Mouse (Mus musculus) urinary bladder, postnatal 10 days (tissue): ENCODE results near the gene H2-D1.
"Not testable (repeated sequence)": the region's sequence is repeated elsewhere in the genome, so short reads cannot be mapped to it uniquely, and the experiment has no call there.

Experiments
- DNase-seq: peaks from one replicate; pipeline ENCODE4 v3.0.0; 2022; ENCODE audit warnings: low spot score

The H2-D1 gene

GRCm38 (mm10) chr17:35262664-35263522, at the start of gene H2-D1:
Gene H2-D1 (plus strand): TSS chr17:35262730.
- DNase-seq, result peak; percentile 97

- no peak for DNase-seq
Observed at GRCm38 (mm10) chr17:35213071-35213470, 49.5 kb upstream of the H2-D1 start.

GRCm38 (mm10) chr17:35218516-35219193, 43.9 kb upstream of the H2-D1 start:
- no peak for DNase-seq

GRCm38 (mm10) chr17:35219601-35220041, 42.9 kb upstream of the H2-D1 start:
- no peak for DNase-seq

DNA sequence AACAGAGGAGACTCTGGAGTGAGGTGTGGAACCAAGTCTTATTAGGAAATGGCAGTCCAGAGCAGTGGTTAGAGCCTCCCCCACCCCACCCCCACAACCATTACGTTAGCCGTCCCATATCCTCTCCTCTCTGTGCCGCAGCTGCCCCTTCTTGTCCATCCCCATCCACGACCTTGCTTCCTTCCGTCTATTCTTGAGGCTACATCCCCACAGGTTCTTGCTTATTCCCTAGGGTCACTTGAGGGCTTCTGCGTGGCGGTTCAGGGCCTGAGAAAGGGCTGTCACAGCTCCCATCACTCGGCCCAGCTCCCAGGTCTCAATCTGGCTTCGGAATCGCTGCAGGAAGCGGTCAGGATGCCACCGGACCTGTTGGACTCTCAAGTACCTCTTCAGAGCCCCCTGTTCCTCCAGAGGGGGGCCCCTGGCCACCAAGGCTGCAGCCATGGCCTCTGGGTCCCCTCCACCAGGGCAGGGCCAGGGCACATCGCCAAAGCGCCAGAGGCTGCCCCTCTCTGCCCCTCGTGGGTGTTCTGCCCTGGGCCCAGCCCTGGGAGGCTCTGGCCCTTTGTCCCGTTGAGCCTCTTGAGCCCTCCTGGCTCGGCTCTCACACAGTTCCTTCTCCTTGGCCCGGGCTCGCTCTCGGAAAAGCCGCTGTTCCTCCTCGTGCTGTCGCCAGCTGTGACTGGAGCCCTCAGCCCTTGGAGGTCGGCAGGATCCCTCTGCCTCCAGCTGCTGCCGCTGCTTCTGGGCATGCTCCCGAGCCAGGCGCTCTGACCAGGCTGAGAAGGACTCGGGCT, 42.2 kb upstream of the H2-D1 start, which contains the start of gene Gm16181:
TSS of gene Gm16181 (plus strand) at position 679 of the 797 bp plus-strand sequence.
- DNase-seq, result no peak

GRCm38 (mm10) chr17:35222299-35222698, 40.2 kb upstream of the H2-D1 start:
- no peak for DNase-seq

GRCm38 (mm10) chr17:35224641-35225040, 37.9 kb upstream of the H2-D1 start:
- DNase-seq, result no peak

GRCm38 (mm10) chr17:35225456-35225855, 37.1 kb upstream of the H2-D1 start:
- DNase-seq, result no peak

- DNase-seq, result no peak
Observed at GRCm38 (mm10) chr17:35226561-35227046, 35.9 kb upstream of the H2-D1 start.

DNA sequence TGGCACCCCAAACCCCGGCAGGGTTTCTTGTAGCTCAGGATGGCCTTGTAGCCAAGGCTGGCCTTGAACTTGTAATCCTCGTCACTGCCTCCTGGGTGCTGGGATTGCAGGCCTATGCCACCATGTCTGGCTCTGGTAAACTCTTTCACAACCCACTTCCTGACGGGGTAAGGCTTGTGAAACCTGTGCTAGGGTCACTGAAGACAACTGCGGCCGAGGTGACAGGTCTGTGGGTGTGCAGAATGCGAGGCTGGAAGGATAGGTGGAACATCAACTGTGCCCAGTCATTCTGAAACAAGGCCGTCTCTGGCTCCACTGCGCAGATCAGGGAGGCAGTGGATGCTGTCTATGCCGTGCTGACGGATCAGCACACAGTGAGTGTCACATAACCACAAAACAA, 31.5 kb upstream of the H2-D1 start:
- DNase-seq, result no peak

DNA sequence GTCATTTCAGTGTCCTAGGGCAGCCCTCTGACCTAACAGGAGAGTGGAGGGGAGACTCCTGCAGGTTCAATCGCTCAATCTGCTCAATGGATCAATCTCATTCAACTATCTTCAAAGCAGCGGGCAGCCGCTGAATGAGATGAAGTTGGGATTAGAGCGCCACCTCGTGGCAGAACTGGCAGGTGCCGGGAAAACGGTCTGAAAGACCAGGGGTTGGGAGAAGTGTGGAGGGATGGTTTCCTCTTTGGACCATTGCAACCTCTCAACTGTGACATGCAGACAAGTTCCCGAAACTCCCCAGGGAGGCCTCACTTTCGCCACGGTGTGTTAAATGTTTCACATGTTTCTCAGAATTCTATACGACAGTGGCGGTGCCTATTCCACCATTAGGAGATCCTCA, 30.5 kb upstream of the H2-D1 start:
- DNase-seq, result peak; percentile 62

GRCm38 (mm10) chr17:35232659-35233058, 29.9 kb upstream of the H2-D1 start:
- DNase-seq, result no peak

- DNase-seq, result no peak
Observed at GRCm38 (mm10) chr17:35233114-35233980, 29.2 kb upstream of the H2-D1 start, which contains the start of gene Atp6v1g2. Gene Atp6v1g2 (plus strand): TSS chr17:35233660.

DNA sequence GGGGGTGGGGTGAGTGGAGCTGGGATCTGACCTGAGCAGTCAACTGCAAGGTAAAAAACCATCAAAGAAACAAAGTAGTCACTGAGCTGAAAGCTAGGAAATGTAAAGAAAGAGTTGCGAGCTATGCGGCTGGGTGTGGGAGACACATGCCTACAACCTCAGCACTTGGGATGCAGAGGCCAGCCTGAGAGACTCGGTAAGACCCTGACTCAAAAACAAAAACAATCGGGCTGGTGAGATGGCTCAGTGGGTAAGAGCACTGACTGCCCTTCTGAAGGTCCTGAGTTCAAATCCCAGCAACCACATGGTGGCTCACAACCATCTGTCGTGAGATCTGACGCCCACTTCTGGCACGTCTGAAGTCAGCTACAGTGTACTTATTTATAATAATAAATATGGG, 28.4 kb upstream of the H2-D1 start:
- DNase-seq, result not testable (repeated sequence)

DNA sequence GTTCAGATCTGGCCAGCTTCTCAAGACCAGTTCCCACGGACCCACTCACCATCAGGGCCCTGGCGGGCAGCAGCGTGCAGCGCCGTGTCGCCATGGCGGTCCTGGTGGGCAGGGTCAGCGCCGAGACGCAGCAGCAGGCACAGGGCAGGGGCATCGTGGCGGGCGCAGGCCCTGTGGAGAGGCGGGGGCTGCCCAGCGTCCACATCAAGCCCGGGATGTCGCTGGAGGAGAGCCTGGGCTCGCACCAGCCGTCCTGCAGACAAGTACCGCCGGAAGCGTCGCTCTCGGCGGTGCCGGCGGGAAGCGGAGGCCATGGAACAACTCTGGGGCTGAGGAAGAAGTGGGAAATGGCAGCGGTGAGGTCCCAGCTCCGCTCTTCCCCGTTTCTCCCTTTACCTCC, 27.6 kb upstream of the H2-D1 start:
- DNase-seq, result no peak

- peak; percentile 62 for DNase-seq
Observed at GRCm38 (mm10) chr17:35235614-35236389, 26.7 kb upstream of the H2-D1 start, which contains the start of gene Nfkbil1. Gene Nfkbil1 (minus strand): TSS chr17:35235792.

- DNase-seq, result peak; percentile 97
Observed at GRCm38 (mm10) chr17:35236390-35236746, 26.2 kb upstream of the H2-D1 start.

- DNase-seq, result no peak
Observed at GRCm38 (mm10) chr17:35236996-35237395, 25.5 kb upstream of the H2-D1 start.

GRCm38 (mm10) chr17:35237504-35237903, 25.0 kb upstream of the H2-D1 start:
- DNase-seq, result no peak

GRCm38 (mm10) chr17:35239700-35240099, 22.8 kb upstream of the H2-D1 start:
- no peak for DNase-seq
